Mouse (Mus musculus): ENCODE results near the gene Cavin4.

The Cavin4 gene

GRCm38 (mm10) chr4:48663271-48663670, at the start of gene Cavin4:
Cavin4 (plus strand) TSS chr4:48663514.
- DNase-seq (ENCODE audit: low read depth, low spot score): no peak

DNA sequence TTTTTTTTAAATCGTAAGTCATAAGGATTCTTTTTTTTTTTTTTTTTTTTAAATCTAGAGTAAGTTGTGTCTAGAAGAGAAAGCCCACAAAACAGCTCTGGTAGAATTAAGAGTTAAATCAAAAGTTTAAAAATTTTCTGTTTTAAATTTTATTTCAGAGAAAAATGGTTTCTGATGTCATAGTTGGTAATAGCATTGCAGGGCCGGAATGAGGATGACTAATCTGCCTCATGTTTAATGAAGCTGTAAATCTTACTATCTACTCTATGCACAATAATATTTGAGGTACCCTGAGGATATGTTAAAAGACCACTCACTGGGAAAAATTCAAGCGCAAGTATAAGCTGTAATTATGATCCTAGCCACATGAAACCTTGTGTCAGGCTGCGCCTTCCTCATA, 47.8 kb upstream of the Cavin4 start:
- DNase-seq (ENCODE audit: low read depth, low spot score): no peak

GRCm38 (mm10) chr4:48617201-48617600, 46.1 kb upstream of the Cavin4 start:
- DNase-seq (ENCODE audit: low read depth, low spot score): no peak

DNA sequence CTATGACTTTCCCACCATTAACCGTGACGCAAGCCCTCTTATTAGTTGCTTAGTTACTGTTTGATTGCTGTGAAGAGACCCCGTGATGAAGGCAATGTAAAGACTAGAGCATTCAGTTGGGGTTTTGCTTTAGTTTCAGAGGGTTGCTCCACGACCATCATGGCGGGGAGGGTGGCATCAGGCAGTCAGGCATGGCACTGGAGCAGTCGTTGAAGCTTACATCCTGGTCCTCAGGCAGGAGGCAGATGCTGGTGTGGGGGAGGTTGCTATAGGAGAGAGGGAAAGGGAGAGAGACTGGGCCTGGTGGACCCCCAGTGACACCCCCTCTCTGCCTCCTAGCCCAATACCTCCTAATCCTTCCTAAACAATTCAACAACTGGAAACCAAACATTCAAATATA, 43.2 kb upstream of the Cavin4 start:
- DNase-seq (ENCODE audit: low read depth, low spot score): no peak

GRCm38 (mm10) chr4:48622246-48622645, 41.1 kb upstream of the Cavin4 start:
- no peak for DNase-seq (ENCODE audit: low read depth, low spot score)

- DNase-seq (ENCODE audit: low read depth, low spot score): no peak
Measured at GRCm38 (mm10) chr4:48622946-48623345, 40.4 kb upstream of the Cavin4 start.

DNA sequence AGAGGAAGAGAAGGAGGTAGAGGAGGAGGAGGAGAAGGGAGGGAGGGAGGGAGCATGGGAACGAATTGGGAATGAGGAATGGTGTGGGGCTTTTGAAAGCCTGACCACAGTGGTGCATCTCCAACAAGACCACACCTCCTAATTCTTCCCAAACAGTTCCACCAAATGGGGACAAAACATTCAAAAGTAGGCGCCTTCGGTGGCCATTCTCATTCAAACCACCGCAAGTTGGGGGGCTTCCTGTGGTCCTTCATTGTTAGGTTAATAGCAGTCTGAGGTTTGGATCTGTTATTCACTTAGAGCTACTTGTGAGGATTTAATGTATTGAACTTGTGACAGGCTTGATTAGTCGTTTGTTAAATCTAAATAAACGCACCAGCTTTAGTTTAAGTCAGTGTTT, 38.4 kb upstream of the Cavin4 start:
- no peak for DNase-seq (ENCODE audit: low read depth, low spot score)

- no peak for DNase-seq (ENCODE audit: low read depth, low spot score)
Measured at GRCm38 (mm10) chr4:48625836-48626235, 37.5 kb upstream of the Cavin4 start.

GRCm38 (mm10) chr4:48629445-48629844, 33.9 kb upstream of the Cavin4 start:
- DNase-seq (ENCODE audit: low read depth, low spot score): no peak

- no peak for DNase-seq (ENCODE audit: low read depth, low spot score)
Measured at GRCm38 (mm10) chr4:48633529-48633928, 29.8 kb upstream of the Cavin4 start.

GRCm38 (mm10) chr4:48634058-48634457, 29.3 kb upstream of the Cavin4 start:
- DNase-seq (ENCODE audit: low read depth, low spot score): peak; percentile 6

DNA sequence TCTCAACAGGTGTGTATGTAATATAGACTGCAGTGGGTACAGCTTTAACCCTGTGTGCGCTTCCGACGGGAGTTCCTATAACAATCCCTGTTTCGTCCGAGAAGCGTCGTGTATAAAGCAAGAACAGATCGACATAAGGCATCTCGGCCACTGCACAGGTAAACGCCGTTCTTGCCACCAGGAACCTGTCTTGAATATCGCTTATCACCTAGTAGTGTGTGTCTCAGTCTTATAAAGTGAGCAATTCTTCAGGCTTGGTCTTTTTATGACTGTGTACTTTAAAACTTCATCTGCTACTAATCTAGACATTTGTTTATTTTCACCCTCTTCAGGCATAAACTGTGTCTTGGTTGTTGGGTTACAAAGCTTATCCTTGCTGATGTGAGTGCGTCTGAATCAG, 26.5 kb upstream of the Cavin4 start:
- no peak for DNase-seq (ENCODE audit: low read depth, low spot score)

DNA sequence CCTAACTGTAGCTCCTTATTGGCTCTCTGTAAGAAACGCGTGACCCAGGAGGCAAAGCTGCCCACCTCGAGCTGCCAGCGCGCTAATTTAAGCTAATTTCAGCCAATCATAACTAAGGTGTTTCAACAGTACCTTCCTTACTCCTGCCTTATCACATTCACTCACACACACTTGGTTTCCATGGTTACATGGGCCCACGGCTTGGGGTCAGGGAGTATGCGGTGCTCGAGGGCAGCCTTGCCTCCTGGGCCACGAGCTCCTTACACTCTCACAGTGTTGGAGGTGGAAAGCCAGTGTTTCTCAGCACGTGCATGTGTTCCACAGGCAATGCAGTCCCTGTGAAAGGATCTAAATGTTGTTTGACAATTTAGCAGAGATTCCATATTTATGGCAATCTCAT, 25.2 kb upstream of the Cavin4 start:
- no peak for DNase-seq (ENCODE audit: low read depth, low spot score)

DNA sequence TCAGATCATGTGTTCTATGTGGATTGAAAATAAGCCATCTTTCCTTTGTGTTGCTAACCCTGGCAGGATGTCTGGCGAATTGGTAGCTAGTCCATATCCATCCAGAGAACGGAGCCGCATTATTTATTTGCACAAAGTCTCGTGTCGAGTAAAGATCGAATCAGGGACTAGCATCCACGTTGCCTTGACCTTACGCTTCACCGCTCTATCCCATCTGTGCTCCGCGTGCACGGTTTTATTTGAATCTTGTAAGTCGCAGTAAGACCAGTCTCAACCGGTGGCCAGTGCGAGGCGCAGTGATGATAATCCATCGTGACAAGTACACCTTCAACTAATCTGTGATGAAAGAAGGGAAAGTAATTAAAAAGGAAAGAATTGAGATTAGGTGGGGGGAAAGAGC, 23.8 kb upstream of the Cavin4 start:
- no peak for DNase-seq (ENCODE audit: low read depth, low spot score)

DNA sequence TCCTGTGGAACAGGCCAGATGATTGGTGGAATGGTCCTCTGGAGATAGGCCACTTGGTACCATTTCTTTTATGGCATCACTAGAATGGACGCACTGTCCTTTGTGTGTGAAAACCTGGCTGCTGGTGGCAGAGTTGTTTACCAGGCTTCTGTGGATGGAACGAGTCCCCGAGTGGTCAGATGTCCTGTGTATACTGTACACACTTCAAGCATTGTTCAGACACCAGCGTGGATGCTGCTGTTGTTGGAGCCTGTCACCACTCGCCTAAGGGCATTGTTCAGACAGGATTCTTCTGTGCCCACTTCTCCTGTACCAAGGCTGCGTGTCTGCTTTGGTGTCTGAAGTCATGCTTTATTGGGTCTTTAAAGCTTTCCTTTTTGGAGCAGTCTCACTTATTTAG, 19.5 kb upstream of the Cavin4 start:
- DNase-seq (ENCODE audit: low read depth, low spot score): no peak

- no peak for DNase-seq (ENCODE audit: low read depth, low spot score)
Measured at GRCm38 (mm10) chr4:48646143-48646542, 17.2 kb upstream of the Cavin4 start.

- DNase-seq (ENCODE audit: low read depth, low spot score): no peak
Measured at GRCm38 (mm10) chr4:48650617-48651360, 12.5 kb upstream of the Cavin4 start.

DNA sequence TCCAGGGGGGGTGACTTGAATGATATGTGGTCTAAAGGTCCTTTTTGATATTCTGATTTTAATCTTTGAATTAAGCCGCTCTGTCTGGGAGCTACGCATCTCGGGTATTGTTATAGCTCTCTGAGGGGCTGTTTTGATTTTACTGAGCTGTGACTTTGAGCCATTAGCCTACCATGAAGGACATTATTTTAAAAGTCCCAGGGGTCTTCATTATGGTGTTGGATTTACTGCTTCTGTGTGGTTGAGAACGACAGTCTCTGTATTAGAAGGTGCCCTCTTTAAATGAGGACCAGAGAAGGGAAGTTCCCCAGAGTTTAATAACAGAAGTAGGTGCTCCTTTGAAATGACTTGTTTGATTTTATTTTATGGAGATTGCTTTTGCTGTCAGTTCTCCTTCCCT, 9.2 kb upstream of the Cavin4 start:
- no peak for DNase-seq (ENCODE audit: low read depth, low spot score)

DNA sequence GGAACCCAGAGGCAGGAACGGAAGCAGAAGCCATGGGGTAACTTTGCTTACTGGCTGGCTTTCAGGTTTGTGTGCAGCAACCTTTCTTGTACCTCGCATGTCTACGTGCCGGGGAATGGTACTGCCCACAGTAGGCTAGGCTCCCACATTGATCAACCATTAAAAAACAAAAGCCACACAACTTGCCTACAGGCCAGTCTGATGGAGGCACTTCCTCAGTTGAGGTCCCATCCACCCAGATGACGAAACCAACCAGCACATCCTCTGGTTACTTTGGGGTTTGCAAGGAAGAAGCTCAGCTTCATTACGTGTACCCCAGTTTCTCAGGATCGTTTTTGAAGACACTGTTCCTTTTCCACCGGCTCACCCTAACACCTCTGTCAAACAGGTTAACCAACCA, 6.8 kb upstream of the Cavin4 start:
- DNase-seq (ENCODE audit: low read depth, low spot score): no peak

DNA sequence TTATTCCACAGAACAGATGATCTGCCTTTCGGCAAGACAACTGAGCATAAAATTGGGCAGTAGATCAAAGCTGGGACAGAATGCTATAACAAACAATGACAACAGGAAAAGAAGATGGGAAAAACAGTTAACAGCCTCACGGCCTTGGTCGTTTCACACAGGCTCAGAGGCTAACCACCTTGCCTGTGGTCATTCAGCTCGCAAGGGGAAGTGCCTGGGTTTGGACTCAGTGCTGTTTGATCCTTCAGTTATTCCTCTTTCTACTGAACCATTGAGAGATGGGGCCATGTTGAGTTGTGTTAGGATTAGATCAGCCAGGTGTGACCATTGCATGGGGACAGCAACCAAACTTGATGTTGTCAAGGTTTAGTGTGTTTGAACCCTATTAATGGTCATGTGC, 3.2 kb upstream of the Cavin4 start:
- no peak for DNase-seq (ENCODE audit: low read depth, low spot score)

GRCm38 (mm10) chr4:48660619-48661575, 2.4 kb upstream of the Cavin4 start:
- DNase-seq (ENCODE audit: low read depth, low spot score): no peak

GRCm38 (mm10) chr4:48664021-48664420, 707 bp downstream of the Cavin4 start:
- no peak for DNase-seq (ENCODE audit: low read depth, low spot score)

DNA sequence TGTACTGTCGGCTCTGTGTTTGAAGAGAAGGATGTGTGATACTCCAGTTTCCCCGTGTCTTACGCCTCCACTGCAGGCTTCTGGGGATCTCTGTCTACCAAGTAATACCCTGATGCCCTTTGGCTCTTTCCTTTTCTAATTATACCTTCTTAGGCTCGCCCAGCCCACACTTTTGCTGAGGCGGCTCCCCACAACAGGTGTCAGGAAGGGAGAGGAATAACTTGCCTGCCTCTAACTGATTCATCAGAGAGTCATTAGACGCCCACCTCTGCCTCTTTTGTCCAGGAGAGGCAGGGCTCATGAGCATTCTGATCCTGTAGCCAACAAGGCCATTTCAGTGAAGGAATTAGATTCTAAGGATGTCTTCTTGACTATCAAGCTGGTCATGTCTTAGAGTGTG, 4.0 kb downstream of the Cavin4 start:
- DNase-seq (ENCODE audit: low read depth, low spot score): no peak
